Mouse (Mus musculus) myocyte (in vitro differentiated cells): Measurements from ENCODE around the gene Slc35e3. TPM values are rescaled to one million over a fixed set of nuclear protein-coding genes. Genes with fewer than 3 reads are reported as not detected.

Experiments used
- H3K27me3 ChIP-seq: one replicate; pipeline ENCODE4 v1.6.1; 2011; ENCODE audit not compliant: control insufficient read depth, insufficient read depth, insufficient read length
- H3K36me3 ChIP-seq: one replicate; pipeline ENCODE4 v1.6.1; 2011; ENCODE audit not compliant: control insufficient read depth, insufficient read depth
- H3K4me2 ChIP-seq: one replicate; pipeline ENCODE4 v1.6.1; 2011; ENCODE audit warnings: low read depth, control low read depth
- H3K4me3 ChIP-seq: one replicate; pipeline ENCODE4 v1.5.1; 2011; ENCODE audit warnings: mild to moderate bottlenecking, control low read depth, moderate library complexity
- H3K79me2 ChIP-seq: one replicate; pipeline ENCODE4 v1.6.1; 2011; ENCODE audit not compliant: control insufficient read depth, insufficient read depth
- H3ac ChIP-seq: one replicate; pipeline ENCODE4 v1.6.1; 2011; ENCODE audit not compliant: control insufficient read depth, insufficient read length
- CEBPB ChIP-seq: IDR thresholded peaks from 2 replicates; pipeline ENCODE4 v1.6.1; 2011; ENCODE audit warnings: mild to moderate bottlenecking, moderate library complexity; ENCODE audit not compliant: poor library complexity, insufficient read depth, severe bottlenecking
- E2F4 ChIP-seq: IDR thresholded peaks from one replicate; pipeline ENCODE4 v1.6.1; 2011; ENCODE audit warnings: mild to moderate bottlenecking, control low read depth, moderate library complexity; ENCODE audit not compliant: insufficient read depth
- MAX ChIP-seq: IDR thresholded peaks from one replicate; pipeline ENCODE4 v1.6.1; 2011; ENCODE audit warnings: low read depth, mild to moderate bottlenecking, control low read depth
- MYOD1 ChIP-seq, 3 experiments: IDR thresholded peaks; one replicate each; pipeline ENCODE4 v1.6.1; 2011; ENCODE audit warnings: control low read depth in 2 of 3, low read depth in 2 of 3, mild to moderate bottlenecking in 2 of 3, moderate library complexity in 1 of 3; ENCODE audit not compliant: insufficient read length in 2 of 3, control insufficient read depth in 1 of 3
- MYOG ChIP-seq, 3 experiments: IDR thresholded peaks; one replicate each; pipeline ENCODE4 v1.6.1; 2011; ENCODE audit warnings: control low read depth in 2 of 3, low read depth in 2 of 3, mild to moderate bottlenecking in 2 of 3; ENCODE audit not compliant: insufficient read length in 2 of 3, control insufficient read depth in 1 of 3, insufficient read depth in 1 of 3
- POLR2A ChIP-seq: IDR thresholded peaks from one replicate; pipeline ENCODE4 v1.6.1; 2011; ENCODE audit warnings: low read depth, mild to moderate bottlenecking, control low read depth, moderate library complexity; ENCODE audit not compliant: insufficient read length
- POLR2AphosphoS2 ChIP-seq: IDR thresholded peaks from one replicate; pipeline ENCODE4 v1.6.1; 2011; ENCODE audit warnings: low read depth, control low read depth; ENCODE audit not compliant: insufficient read length
- REST ChIP-seq: IDR thresholded peaks from one replicate; pipeline ENCODE4 v1.6.1; 2011; ENCODE audit warnings: mild to moderate bottlenecking, control low read depth, moderate library complexity; ENCODE audit not compliant: insufficient read depth, insufficient read length
- SRF ChIP-seq: IDR thresholded peaks from one replicate; pipeline ENCODE4 v1.6.1; 2011; ENCODE audit warnings: low read depth; ENCODE audit not compliant: control insufficient read depth, insufficient read length
- TCF12 ChIP-seq: IDR thresholded peaks from one replicate; pipeline ENCODE4 v1.6.1; 2011; ENCODE audit warnings: mild to moderate bottlenecking, control low read depth; ENCODE audit not compliant: poor library complexity, insufficient read depth, severe bottlenecking
- TCF3 ChIP-seq: IDR thresholded peaks from one replicate; pipeline ENCODE4 v1.6.1; 2011; ENCODE audit warnings: low read depth, control low read depth; ENCODE audit not compliant: insufficient read length
- USF1 ChIP-seq: IDR thresholded peaks from one replicate; pipeline ENCODE4 v1.6.1; 2011; ENCODE audit warnings: low read depth, mild to moderate bottlenecking, control low read depth, moderate library complexity
- polyA plus RNA-seq: library from polyadenylated mRNA; unstranded; fragments of >200 nt; fragmentation: generic; extraction: Trizol; gene quantifications from one replicate; pipeline ENCODE4 v1.2.1, GENCODE M21; 2012; ENCODE audit warnings: missing spikeins

Gene Slc35e3
- polyA plus RNA-seq, 1 experiment, result 9.2 TPM

- Histone ChIP-seq H3K4me3 (no peak overlapping the region), H3K36me3 (peaks cover 52% of the 10 kb centered on the region), H3K27me3 (no peaks in the 10 kb centered on the region), H3K79me2 (no peaks in the 10 kb centered on the region), H3ac (no peak overlapping the region), H3K4me2 (no peak overlapping the region)
- no peak for TF ChIP-seq MAX
- no peak for TF ChIP-seq CEBPB
- no peak for TF ChIP-seq SRF
- no peak for TF ChIP-seq POLR2AphosphoS2
- TF ChIP-seq MYOD1 (IDR thresholded peaks at IDR 0.05; ENCODE audit: control insufficient read depth in 1 of 3, insufficient read length in 2 of 3, low read depth in 2 of 3), result no peak
- no peak for TF ChIP-seq E2F4
Measured at GRCm38 (mm10) chr10:117778951-117779350, 32.8 kb upstream of the Slc35e3 start.

DNA sequence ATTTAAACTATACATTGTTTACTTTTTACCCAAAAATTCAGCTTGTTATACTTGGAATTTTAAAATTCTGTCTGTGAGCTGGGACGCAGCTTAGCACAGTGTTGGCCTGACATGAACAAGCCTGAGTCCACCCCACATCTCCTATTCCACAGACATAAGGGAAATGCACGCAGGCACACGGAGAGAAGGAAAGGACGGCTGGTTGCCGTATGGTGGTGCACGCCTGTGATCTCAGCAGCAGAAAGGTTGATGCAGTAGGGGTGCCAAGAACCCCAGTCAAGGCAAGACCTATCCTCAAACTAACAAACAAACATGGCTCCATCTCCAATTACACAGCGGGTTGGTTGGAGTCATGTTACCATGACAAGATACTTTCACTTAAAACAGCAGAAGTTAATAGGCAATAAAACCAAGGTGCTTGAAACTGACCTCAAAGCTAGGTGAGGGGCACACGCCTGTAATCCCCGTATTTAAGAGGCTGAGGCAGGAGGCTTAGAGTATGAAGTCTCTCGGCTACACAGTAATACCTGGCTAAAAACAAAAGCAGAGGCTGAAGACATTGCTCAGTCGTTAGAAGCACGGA is 32.3 kb upstream of the Slc35e3 start:
- H3K4me2 ChIP-seq, result no peak overlapping the region
- H3ac ChIP-seq, result no peak overlapping the region
- peaks cover 47% of the 10 kb centered on the region for H3K36me3 ChIP-seq
- H3K79me2 ChIP-seq, result no peaks in the 10 kb centered on the region
- H3K27me3 ChIP-seq, result no peaks in the 10 kb centered on the region
- H3K4me3 ChIP-seq, result no peak overlapping the region
- TF ChIP-seq POLR2A, result no peak
- no peak for TF ChIP-seq TCF12
- TF ChIP-seq REST, result no peak

- Histone ChIP-seq H3ac (no peak overlapping the region), H3K4me2 (no peak overlapping the region), H3K79me2 (no peaks in the 10 kb centered on the region), H3K27me3 (no peaks in the 10 kb centered on the region), H3K36me3 (peaks cover 51% of the 10 kb centered on the region), H3K4me3 (no peak overlapping the region)
- TF ChIP-seq MYOG (IDR thresholded peaks at IDR 0.05; ENCODE audit: control insufficient read depth in 1 of 3, insufficient read depth in 1 of 3, insufficient read length in 2 of 3, low read depth in 2 of 3), result no peak
- no peak for TF ChIP-seq TCF12
- no peak for TF ChIP-seq MYOD1 (IDR thresholded peaks at IDR 0.05; ENCODE audit: control insufficient read depth in 1 of 3, insufficient read length in 2 of 3, low read depth in 2 of 3)
- no peak for TF ChIP-seq TCF3
- TF ChIP-seq POLR2AphosphoS2, result no peak
- TF ChIP-seq MAX, result no peak
- TF ChIP-seq REST, result no peak
- no peak for TF ChIP-seq E2F4
- TF ChIP-seq POLR2A, result no peak
- no peak for TF ChIP-seq CEBPB
Measured at GRCm38 (mm10) chr10:117777501-117778327, 31.5 kb upstream of the Slc35e3 start.

GRCm38 (mm10) chr10:117777103-117777470 is 30.9 kb upstream of the Slc35e3 start:
- Histone ChIP-seq H3K4me2 (no peak overlapping the region), H3K27me3 (no peaks in the 10 kb centered on the region), H3K36me3 (peaks cover 55% of the 10 kb centered on the region), H3K4me3 (no peak overlapping the region), H3ac (no peak overlapping the region), H3K79me2 (no peaks in the 10 kb centered on the region)
- TF ChIP-seq POLR2AphosphoS2 (no peak), REST (no peak), USF1 (no peak), MAX (no peak), E2F4 (no peak), TCF3 (no peak), MYOD1 (IDR thresholded peaks at IDR 0.05; ENCODE audit: control insufficient read depth in 1 of 3, insufficient read length in 2 of 3, low read depth in 2 of 3) (no peak), TCF12 (no peak), POLR2A (no peak), SRF (no peak), CEBPB (no peak), MYOG (IDR thresholded peaks at IDR 0.05; ENCODE audit: control insufficient read depth in 1 of 3, insufficient read depth in 1 of 3, insufficient read length in 2 of 3, low read depth in 2 of 3) (no peak)
